Mouse (Mus musculus): ENCODE results near the gene Gm45808. TPM values are rescaled to one million over a fixed set of nuclear protein-coding genes. Genes with fewer than 3 reads are reported as not detected.
"Not testable (repeated sequence)": the region's sequence is repeated elsewhere in the genome, so short reads cannot be mapped to it uniquely, and the experiment has no call there.

The Gm45808 gene
- polyA plus RNA-seq, 1 experiment from 2014 or later: not detected

DNA sequence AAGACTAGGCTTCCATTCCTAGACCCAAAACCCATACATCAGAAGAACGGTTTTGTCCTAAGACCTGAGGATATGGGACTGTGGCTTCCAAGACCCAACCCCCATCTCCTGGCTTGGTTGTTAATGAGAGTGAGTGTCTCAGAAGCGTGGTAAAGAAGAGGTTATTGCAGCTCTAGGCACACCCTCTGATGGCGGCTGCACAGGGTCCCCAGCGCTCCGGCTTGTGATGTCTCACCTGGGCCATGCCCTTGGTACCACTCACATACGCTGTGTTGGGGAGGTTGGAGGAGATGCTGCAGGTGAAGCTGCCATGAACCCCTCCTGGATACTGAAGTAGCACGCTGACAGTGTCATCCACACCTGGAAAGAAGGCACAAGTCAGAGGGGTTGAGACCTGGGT lies 7.8 kb downstream of the Gm45808 start:
- no peak overlapping the region for H3K27ac ChIP-seq
- no peak for DNase-seq (ENCODE audit: low spot score)
- peaks cover 21% of the 10 kb centered on the region for H3K36me3 ChIP-seq
- no peaks in the 10 kb centered on the region for H3K4me1 ChIP-seq (replicated peaks)
- H3K4me3 ChIP-seq: no peak overlapping the region
- WGBS: 95% methylated on average over 7 of the region's 7 CpGs
- no peaks in the 10 kb centered on the region for H3K27me3 ChIP-seq (ENCODE audit: insufficient read depth, poor library complexity, severe bottlenecking)
- H3K9me3 ChIP-seq: no peaks in the 10 kb centered on the region

DNA sequence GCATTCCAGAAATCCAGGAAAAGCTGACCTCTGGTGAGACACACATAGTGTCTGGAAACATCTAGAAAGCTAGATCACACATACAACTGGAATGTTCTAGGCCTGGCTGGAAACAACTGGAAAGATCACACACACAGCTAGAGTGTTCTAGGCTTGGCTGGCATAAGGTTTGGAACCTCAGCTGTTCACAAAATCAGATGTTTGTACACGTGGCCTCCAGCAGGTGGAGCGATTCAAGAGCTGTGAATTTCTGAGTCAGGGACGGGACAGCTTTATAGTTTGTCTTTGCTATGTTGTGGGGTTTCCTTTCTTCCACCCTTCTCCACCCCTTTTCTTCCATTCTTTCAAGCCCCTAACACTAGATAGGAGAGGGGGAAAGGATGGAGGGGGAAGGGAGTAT lies 9.6 kb downstream of the Gm45808 start:
- WGBS: 25% methylated on average over 3 of the region's 3 CpGs
- Histone ChIP-seq H3K27me3 (ENCODE audit: insufficient read depth, poor library complexity, severe bottlenecking) (no peaks in the 10 kb centered on the region), H3K27ac (no peak overlapping the region), H3K4me1 (replicated peaks) (no peaks in the 10 kb centered on the region), H3K36me3 (peaks cover 21% of the 10 kb centered on the region), H3K4me3 (no peak overlapping the region), H3K9me3 (no peaks in the 10 kb centered on the region)
- DNase-seq (ENCODE audit: low spot score): peak; percentile 45

DNA sequence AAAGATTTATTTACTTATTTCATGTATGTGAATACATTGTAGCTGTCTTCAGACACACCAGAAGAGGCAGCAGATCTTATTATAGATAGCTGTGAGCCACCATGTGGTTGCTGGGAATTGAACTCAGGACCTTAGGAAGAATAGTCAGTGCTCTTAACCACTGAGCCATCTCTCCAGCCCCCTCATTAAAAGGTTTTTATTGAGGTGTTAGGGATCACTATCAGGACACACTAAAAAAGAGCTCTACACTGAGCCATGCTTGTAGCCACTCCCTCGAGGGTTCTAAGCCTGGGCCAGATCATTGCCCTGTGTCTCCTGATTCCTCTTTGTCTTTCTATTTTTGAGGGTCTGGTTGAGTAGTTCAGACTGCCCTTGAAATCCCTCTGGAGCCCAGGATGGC lies 10.2 kb downstream of the Gm45808 start:
- Histone ChIP-seq H3K27me3 (ENCODE audit: insufficient read depth, poor library complexity, severe bottlenecking) (no peaks in the 10 kb centered on the region), H3K4me1 (replicated peaks) (no peaks in the 10 kb centered on the region), H3K27ac (no peak overlapping the region), H3K36me3 (peaks cover 21% of the 10 kb centered on the region), H3K4me3 (no peak overlapping the region), H3K9me3 (no peaks in the 10 kb centered on the region)
- WGBS: 60% methylated on average over 1 of the region's 1 CpGs
- DNase-seq (ENCODE audit: low spot score): no peak

DNA sequence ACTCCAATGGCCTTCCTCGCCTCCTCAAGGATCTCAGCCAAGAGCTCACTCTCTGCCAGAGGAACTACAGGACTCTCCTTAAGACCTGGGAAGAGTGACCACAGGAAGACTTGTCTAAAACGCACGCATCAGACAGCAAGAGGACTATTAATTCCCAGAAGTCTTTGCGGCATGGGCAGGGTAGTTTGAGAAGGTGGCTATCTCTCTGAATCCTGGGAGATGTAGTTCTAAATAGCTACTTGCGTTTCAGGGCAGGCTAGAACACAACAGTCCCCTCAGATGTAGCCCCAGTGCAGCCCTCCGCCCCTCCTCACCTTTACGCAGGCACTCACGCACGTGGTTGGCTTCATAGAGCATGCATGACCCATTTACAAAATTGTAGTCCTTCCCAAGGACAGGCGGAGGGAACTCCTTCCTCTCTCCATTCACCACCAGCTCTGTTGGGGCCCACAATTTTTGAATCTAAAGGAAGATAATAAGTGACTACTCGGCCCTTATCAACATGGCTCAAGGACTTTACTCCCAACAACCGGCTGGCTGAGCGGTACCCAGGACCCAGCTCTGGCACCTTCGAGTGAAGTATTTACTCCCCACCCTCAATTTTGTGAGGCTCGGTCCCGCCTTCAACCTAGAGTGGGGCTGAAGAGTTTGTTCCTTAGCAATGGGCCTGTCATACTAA lies 11.2 kb downstream of the Gm45808 start:
- no peak for DNase-seq (ENCODE audit: low spot score)
- Histone ChIP-seq H3K27ac (0 out of 2 replicates have a peak overlapping the region, but pooled peaks have one; percentile 13), H3K9me3 (no peaks in the 10 kb centered on the region), H3K4me3 (peak overlapping the region; percentile 18; the same call in 1 of the 2 replicates), H3K27me3 (ENCODE audit: insufficient read depth, poor library complexity, severe bottlenecking) (no peaks in the 10 kb centered on the region), H3K4me1 (replicated peaks) (no peaks in the 10 kb centered on the region), H3K36me3 (peaks cover 21% of the 10 kb centered on the region)
- 72% methylated on average over 16 of the region's 16 CpGs for WGBS

DNA sequence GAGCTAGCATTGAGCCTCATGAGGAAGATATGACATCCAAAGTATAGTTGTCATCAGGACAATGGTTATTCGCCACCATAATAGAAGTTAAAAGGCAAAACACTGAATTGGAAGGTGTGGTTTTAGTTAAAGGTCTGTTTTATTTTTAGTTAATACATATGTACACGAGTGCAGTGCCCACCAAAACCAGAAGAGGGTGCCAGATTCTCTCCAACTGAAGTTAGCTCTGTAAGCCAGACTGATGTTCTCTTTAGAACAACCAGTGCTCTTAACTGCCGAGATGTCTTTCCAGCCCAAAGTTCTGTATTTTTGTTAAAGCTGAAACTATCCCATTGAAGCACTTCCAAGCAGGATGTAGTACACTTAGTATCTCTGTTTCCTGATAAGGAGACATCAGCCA lies 15.7 kb downstream of the Gm45808 start:
- peaks cover 12% of the 10 kb centered on the region for H3K4me1 ChIP-seq (replicated peaks)
- no peaks in the 10 kb centered on the region for H3K9me3 ChIP-seq
- H3K4me3 ChIP-seq: no peak overlapping the region
- H3K27ac ChIP-seq: no peak overlapping the region
- 15% methylated on average over 3 of the region's 3 CpGs for WGBS
- H3K36me3 ChIP-seq: peaks cover 13% of the 10 kb centered on the region; the same call in 1 of the 2 replicates
- no peaks in the 10 kb centered on the region for H3K27me3 ChIP-seq (ENCODE audit: insufficient read depth, poor library complexity, severe bottlenecking)
- DNase-seq (ENCODE audit: low spot score): peak; percentile 63

DNA sequence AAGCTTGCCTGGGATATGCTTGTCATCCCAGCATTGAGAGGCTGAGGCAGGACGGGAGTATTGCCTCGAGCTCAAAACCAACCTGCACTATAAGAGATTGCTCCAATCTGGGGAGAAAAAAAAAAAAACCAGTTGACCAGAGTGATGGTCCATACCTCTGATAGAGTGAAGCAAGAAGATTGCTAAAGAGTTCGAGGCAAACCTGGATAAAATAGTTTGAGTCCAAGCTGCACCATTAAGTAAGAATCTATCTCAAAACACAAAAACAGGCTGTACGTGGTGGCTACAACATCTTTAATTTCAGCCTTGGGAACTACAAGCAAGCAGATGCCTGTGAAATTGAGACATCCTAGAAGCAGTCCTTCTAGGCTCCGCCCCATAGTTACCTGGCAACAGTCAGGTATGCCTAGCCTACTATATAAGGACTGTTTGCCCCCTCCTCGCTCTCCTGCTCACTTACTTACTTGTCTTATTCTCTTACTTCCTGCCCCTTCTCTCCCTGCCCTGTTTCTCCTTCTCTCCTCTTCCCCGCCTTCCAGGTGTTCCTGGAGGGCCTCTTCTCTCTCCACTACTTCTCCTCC lies 19.4 kb downstream of the Gm45808 start:
- H3K27me3 ChIP-seq (ENCODE audit: insufficient read depth, poor library complexity, severe bottlenecking): no peaks in the 10 kb centered on the region
- 34% methylated on average over 7 of the region's 7 CpGs for WGBS
- peaks cover 35% of the 10 kb centered on the region for H3K36me3 ChIP-seq
- peak overlapping the region; percentile 94 for H3K27ac ChIP-seq
- peak overlapping the region; percentile 84 for H3K4me3 ChIP-seq
- no peak for DNase-seq (ENCODE audit: low spot score)
- no peaks in the 10 kb centered on the region for H3K9me3 ChIP-seq
- H3K4me1 ChIP-seq (replicated peaks): peaks cover 23% of the 10 kb centered on the region

DNA sequence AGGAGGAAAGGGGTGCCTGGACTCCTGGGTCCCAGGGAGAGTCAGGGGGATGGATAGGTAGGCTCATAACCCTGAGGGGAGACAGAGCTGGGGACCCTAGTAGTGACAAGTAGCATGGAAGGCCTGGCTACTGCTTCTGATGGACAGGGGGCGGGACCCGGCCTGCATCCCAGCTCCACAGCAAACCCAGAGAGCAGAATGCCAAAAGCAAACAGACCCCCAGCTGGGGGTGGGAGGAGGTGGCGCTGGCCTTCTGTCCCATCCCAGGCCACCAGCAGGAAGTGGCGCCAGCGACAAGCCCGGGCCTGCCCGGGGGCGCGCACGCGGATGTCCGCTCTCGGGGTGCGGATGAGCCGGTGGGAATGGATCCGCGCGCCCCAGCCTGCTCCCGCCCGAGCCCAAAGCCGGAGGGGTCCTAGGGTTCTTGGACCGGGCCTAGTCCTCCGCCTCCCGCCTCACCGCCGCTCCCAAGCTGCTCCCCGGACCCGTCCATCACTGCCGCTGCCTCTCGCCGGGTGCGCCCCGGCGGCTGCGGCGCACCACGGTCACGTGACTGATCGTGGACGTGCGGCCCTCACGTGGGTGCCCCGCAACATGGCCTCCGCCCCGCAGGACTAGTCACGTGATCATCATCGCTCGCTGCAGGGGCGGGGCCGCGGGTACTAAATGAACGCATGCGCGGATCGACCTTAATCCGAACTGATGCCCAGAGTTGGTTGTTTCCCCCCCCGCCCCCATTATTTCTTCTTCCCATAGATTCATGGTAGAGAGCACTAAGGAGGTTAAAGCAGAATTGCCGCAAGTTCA lies 20.1 kb downstream of the Gm45808 start, which contains the start of gene Bax:
Gene Bax, minus strand, starts transcription at position 616 of the 807 bp plus-strand sequence.
- H3K4me3 ChIP-seq: peak within 1 kb of the TSS; percentile 84
- H3K27ac ChIP-seq: peak within 1 kb of the TSS; percentile 94
- DNase-seq (ENCODE audit: low spot score): peak; percentile 96
- under 1% methylated on average over 54 of the region's 58 CpGs for WGBS
- H3K4me1 ChIP-seq (replicated peaks): peaks cover 28% of the 10 kb centered on the region
- H3K9me3 ChIP-seq: no peaks in the 10 kb centered on the region
- H3K27me3 ChIP-seq (ENCODE audit: insufficient read depth, poor library complexity, severe bottlenecking): no peaks in the 10 kb centered on the region
- H3K36me3 ChIP-seq: peaks cover 40% of the 10 kb centered on the region

DNA sequence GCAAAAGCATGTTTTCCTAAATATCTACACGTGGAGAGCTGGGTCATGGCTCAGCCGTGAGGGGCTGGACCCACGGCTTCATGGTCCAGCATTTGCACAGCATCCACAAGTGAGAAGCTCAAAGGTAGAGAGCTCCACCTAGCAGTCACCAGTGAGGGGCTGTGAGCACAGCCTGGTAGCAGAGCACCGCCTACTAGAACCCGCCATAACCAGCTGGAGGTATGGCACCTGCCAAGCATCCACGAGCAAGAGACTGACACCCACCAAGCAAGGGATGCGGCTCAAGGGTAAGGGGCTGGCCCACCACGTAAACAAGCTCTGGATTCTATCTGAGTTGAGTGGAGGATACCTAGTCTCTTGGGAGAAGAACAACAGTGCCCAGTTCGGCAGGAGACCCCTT lies 21.1 kb downstream of the Gm45808 start:
- peak overlapping the region; percentile 94 for H3K27ac ChIP-seq
- WGBS: 84% methylated on average over 9 of the region's 9 CpGs
- H3K4me3 ChIP-seq: peak overlapping the region; percentile 84
- H3K4me1 ChIP-seq (replicated peaks): peaks cover 37% of the 10 kb centered on the region
- H3K36me3 ChIP-seq: peaks cover 49% of the 10 kb centered on the region
- H3K9me3 ChIP-seq: no peaks in the 10 kb centered on the region
- no peaks in the 10 kb centered on the region for H3K27me3 ChIP-seq (ENCODE audit: insufficient read depth, poor library complexity, severe bottlenecking)
- no peak for DNase-seq (ENCODE audit: low spot score)

DNA sequence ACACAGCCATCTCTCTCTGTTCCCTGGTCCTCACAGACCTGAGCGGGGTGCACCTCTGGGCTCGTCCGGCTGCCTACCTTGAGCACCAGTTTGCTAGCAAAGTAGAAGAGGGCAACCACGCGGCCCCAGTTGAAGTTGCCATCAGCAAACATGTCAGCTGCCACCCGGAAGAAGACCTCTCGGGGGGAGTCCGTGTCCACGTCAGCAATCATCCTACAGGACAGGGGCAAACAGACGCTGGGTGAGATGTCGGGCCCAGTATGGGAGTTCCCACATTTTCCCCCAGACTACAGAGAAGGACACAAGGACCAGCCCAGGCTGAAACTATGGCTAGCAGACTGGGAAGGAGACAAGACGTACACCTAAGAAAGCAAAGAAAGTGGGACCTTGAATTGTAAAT lies 21.5 kb downstream of the Gm45808 start:
- H3K27ac ChIP-seq: 0 out of 2 replicates have a peak overlapping the region, but pooled peaks have one; percentile 94
- peak overlapping the region; percentile 84 for H3K4me3 ChIP-seq
- WGBS: 95% methylated on average over 12 of the region's 12 CpGs
- no peaks in the 10 kb centered on the region for H3K27me3 ChIP-seq (ENCODE audit: insufficient read depth, poor library complexity, severe bottlenecking)
- peaks cover 41% of the 10 kb centered on the region for H3K4me1 ChIP-seq (replicated peaks)
- H3K9me3 ChIP-seq: no peaks in the 10 kb centered on the region
- DNase-seq (ENCODE audit: low spot score): no peak
- H3K36me3 ChIP-seq: peaks cover 49% of the 10 kb centered on the region

DNA sequence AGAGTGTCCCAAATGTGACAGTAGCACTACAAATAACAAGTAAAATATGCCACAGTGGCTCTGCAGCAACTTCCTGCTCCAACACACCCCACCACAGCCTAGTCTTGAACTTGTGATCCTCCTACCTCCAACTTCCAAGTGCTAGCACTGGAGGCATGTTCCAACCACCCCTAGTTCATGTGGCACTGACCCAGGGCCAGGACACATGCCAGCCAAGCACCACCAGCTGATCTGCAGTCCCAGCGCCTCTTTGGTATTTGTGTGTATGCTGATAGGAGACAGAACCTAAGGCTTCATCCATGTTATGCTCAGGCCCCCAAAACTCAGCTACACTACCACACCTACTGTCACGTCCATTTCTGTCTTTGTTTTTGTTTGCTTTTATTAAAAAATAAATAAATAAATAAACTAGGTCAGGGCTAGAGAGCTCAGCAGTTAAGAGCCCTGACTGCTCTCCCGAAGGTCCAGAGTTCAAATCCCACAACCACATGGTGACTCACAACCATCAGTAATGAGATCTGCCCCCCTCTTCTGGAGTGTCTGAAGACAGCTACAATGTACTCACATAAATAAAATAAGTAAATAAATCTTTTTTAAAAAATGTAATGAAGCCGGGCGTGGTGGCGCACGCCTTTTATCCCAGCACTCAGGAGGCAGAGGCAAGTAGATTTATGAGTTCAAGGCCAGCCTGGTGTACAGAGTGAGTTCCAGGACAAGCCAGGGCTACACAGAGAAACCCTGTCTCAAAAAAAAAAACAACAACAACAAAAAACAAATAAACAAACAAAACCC lies 22.4 kb downstream of the Gm45808 start:
- H3K4me1 ChIP-seq (replicated peaks): peaks cover 44% of the 10 kb centered on the region
- no peak overlapping the region; the same call in 1 of the 2 replicates for H3K4me3 ChIP-seq
- peaks cover 49% of the 10 kb centered on the region for H3K36me3 ChIP-seq
- 95% methylated on average over 7 of the region's 7 CpGs for WGBS
- no peak for DNase-seq (ENCODE audit: low spot score)
- no peaks in the 10 kb centered on the region for H3K27me3 ChIP-seq (ENCODE audit: insufficient read depth, poor library complexity, severe bottlenecking)
- no peaks in the 10 kb centered on the region for H3K9me3 ChIP-seq
- H3K27ac ChIP-seq: no peak overlapping the region

DNA sequence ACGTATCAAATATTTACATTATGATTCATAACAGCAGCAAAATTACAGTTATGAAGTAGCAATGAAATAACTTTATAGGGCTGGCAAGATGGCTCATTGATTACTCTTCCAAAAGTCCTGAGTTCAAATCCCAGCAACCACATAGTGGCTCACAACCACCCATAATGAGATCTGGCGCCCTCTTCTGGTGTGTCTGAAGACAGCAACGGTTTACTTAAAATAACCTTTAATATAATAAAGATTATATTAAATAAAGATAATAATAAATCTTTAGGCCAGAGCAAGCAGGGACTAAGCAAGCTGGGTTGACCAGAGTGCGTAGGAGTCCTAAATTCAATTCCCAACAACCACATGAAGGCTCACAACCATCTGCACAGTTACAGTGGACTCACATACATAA lies 23.7 kb downstream of the Gm45808 start:
- WGBS: 81% methylated on average over 4 of the region's 4 CpGs
- Histone ChIP-seq H3K4me1 (replicated peaks) (peaks cover 52% of the 10 kb centered on the region), H3K36me3 (peaks cover 58% of the 10 kb centered on the region)
- not testable (repeated sequence) for H3K27ac ChIP-seq; DNase-seq (ENCODE audit: low spot score); H3K9me3 ChIP-seq; H3K4me3 ChIP-seq; H3K27me3 ChIP-seq (ENCODE audit: insufficient read depth, poor library complexity, severe bottlenecking)

DNA sequence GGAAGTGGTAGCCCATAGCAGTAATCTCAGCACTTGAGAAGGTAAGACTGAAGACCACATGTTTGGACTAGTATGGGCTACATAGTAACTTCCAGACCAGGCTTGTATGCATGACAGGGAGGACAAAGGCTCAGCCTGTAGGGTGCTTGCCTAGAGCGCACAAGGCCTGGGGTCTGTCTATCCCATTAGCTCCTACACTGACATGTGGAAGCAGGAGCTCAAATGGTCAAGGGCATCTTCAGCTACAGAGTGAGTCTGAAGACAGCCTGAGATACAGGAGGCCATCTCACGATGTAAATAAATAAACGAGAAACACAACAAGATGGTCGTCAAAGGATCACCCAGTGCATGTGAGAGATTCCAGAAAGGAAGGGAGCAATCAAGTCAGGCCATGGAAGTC lies 24.3 kb downstream of the Gm45808 start:
- Histone ChIP-seq H3K27me3 (ENCODE audit: insufficient read depth, poor library complexity, severe bottlenecking) (no peaks in the 10 kb centered on the region), H3K4me1 (replicated peaks) (peaks cover 56% of the 10 kb centered on the region), H3K4me3 (no peak overlapping the region), H3K36me3 (peaks cover 63% of the 10 kb centered on the region), H3K27ac (no peak overlapping the region), H3K9me3 (no peaks in the 10 kb centered on the region)
- 92% methylated on average over 4 of the region's 4 CpGs for WGBS
- DNase-seq (ENCODE audit: low spot score): no peak

Measured in hindbrain, embryonic 10.5 days (tissue).